8 mouse cellular contexts compared by ENCODE assay signal in genomic region chrX:139209829-139210225, GRCm38 (mm10). TPM values are rescaled to one million over a fixed set of nuclear protein-coding genes. Genes with fewer than 3 reads are reported as not detected.
DNase-seq lines count a peak whose midpoint lies in the region; ATAC-seq lines count a peak whose summit lies in the region.

TSS of gene Mum1l1 (plus strand) at chrX:139210042.

- peak; percentile 83 for DNase-seq in 3134 (ENCODE audit: extremely low read depth, insufficient read length, low spot score)
- peak; percentile 69 to 85 for DNase-seq in adrenal gland, postnatal 36 days
- peak; percentile 34 for DNase-seq in heart, adult 9 months (ENCODE audit: low spot score in 2 of 2)
- peak; percentile 32 to 53 for DNase-seq in kidney, adult 8-10 months
- peak; percentile 65 for DNase-seq in thymus, postnatal 0 days (ENCODE audit: low spot score)

- H3K9ac ChIP-seq in embryonic facial prominence, embryonic 13.5 days: peak within 1 kb of the TSS; percentile 74
- no peak within 1 kb of the TSS for H3K9ac ChIP-seq in liver, embryonic 16.5 days (ENCODE audit: low read depth, low read length)
- H3K9ac ChIP-seq in neural tube, embryonic 14.5 days (replicated peaks; ENCODE audit: low read depth, low read length): no peak within 1 kb of the TSS

- H3K4me3 ChIP-seq in embryonic facial prominence, embryonic 13.5 days: peak within 1 kb of the TSS; percentile 52
- H3K4me3 ChIP-seq in liver, embryonic 16.5 days (ENCODE audit: low read depth, low read length): peak within 1 kb of the TSS; percentile 53
- H3K4me3 ChIP-seq in neural tube, embryonic 14.5 days (ENCODE audit: low read depth, low read length): peak within 1 kb of the TSS; percentile 36

- ATAC-seq in embryonic facial prominence, embryonic 13.5 days (ENCODE audit: insufficient number of reproducible peaks, insufficient read depth, low FRiP score, low TSS enrichment, low read depth): peak; percentile 71; the same call in 1 of the 2 replicates
- ATAC-seq in liver, embryonic 16.5 days (ENCODE audit: low read depth): peak; percentile 86
- peak; percentile 90 for ATAC-seq in neural tube, embryonic 14.5 days (ENCODE audit: low read depth)

- H3K36me3 ChIP-seq in embryonic facial prominence, embryonic 13.5 days: no peaks in the 10 kb centered on the region
- no peaks in the 10 kb centered on the region for H3K36me3 ChIP-seq in liver, embryonic 16.5 days (ENCODE audit: control insufficient read depth, insufficient read depth)
- no peaks in the 10 kb centered on the region for H3K36me3 ChIP-seq in neural tube, embryonic 14.5 days (ENCODE audit: control insufficient read depth, insufficient read depth, low read length)

- H3K9me3 ChIP-seq in embryonic facial prominence, embryonic 13.5 days: no peaks in the 10 kb centered on the region
- H3K9me3 ChIP-seq in liver, embryonic 16.5 days (replicated peaks; ENCODE audit: control insufficient read depth, low read length): no peaks in the 10 kb centered on the region
- H3K9me3 ChIP-seq in neural tube, embryonic 14.5 days (ENCODE audit: control insufficient read depth, low read length): no peaks in the 10 kb centered on the region

- peak within 1 kb of the TSS; percentile 53 for H3K4me2 ChIP-seq in embryonic facial prominence, embryonic 13.5 days
- H3K4me2 ChIP-seq in liver, embryonic 16.5 days (ENCODE audit: low read depth, low read length): peak within 1 kb of the TSS; percentile 64
- H3K4me2 ChIP-seq in neural tube, embryonic 14.5 days (ENCODE audit: low read depth, low read length): peak within 1 kb of the TSS; percentile 56

- peaks cover 10% of the 10 kb centered on the region for H3K27me3 ChIP-seq in embryonic facial prominence, embryonic 13.5 days
- H3K27me3 ChIP-seq in liver, embryonic 16.5 days (ENCODE audit: control insufficient read depth, insufficient read depth, low read depth, low read length): no peaks in the 10 kb centered on the region
- no peaks in the 10 kb centered on the region for H3K27me3 ChIP-seq in neural tube, embryonic 14.5 days (ENCODE audit: control insufficient read depth, insufficient read depth, low read length)

- WGBS in embryonic facial prominence, embryonic 13.5 days: 19% methylated on average over 29 of the region's 31 CpGs
- 17% methylated on average over 31 of the region's 31 CpGs for WGBS in liver, embryonic 16.5 days (ENCODE audit: insufficient replicate concordance)
- WGBS in neural tube, embryonic 14.5 days: 19% methylated on average over 31 of the region's 31 CpGs

- no peak within 1 kb of the TSS for H3K27ac ChIP-seq in embryonic facial prominence, embryonic 13.5 days
- no peak within 1 kb of the TSS for H3K27ac ChIP-seq in liver, embryonic 16.5 days (ENCODE audit: low read length)
- no peak within 1 kb of the TSS for H3K27ac ChIP-seq in neural tube, embryonic 14.5 days (ENCODE audit: low read depth, low read length)

- H3K4me1 ChIP-seq in embryonic facial prominence, embryonic 13.5 days: no peaks in the 10 kb centered on the region
- H3K4me1 ChIP-seq in liver, embryonic 16.5 days (ENCODE audit: control insufficient read depth, low read depth, low read length): no peaks in the 10 kb centered on the region
- H3K4me1 ChIP-seq in neural tube, embryonic 14.5 days (ENCODE audit: control insufficient read depth, insufficient read depth, low read length): no peaks in the 10 kb centered on the region

RNA-seq across cellular contexts. Expression of gene Mum1l1, which starts in this region (rescaled TPM):
- 1 to 10 TPM; 3.5 to 4.6 TPM for total RNA-seq in adrenal gland, postnatal 36 days (2021)
- polyA plus RNA-seq in embryonic facial prominence, embryonic 13.5 days (2015; fragmentation: Nextera tagmentation; extraction: Ambion mirVana): 23.2 and 27.1 TPM in 2 replicates
- 1.3 and 1.6 TPM in 2 replicates for polyA plus RNA-seq in liver, embryonic 16.5 days (2015; fragmentation: Nextera tagmentation; extraction: Ambion mirVana)
- 10.9 and 12.8 TPM in 2 replicates for polyA plus RNA-seq in neural tube, embryonic 14.5 days (2014; fragmentation: Nextera tagmentation; extraction: Ambion mirVana)
- 2.5 and 3.1 TPM in 2 replicates for polyA plus RNA-seq in thymus, postnatal 0 days (2015; fragmentation: Nextera tagmentation; extraction: Ambion mirVana)
